Mouse (Mus musculus): ENCODE results near the gene Zfp566. TPM values are rescaled to one million over a fixed set of nuclear protein-coding genes. Genes with fewer than 3 reads are reported as not detected.
"Not testable (repeated sequence)": the region's sequence is repeated elsewhere in the genome, so short reads cannot be mapped to it uniquely, and the experiment has no call there.

Gene Zfp566
- polyA plus RNA-seq (2016; fragmentation: Nextera tagmentation; extraction: Ambion mirVana): 14.5 and 14.9 TPM in 2 replicates

DNA sequence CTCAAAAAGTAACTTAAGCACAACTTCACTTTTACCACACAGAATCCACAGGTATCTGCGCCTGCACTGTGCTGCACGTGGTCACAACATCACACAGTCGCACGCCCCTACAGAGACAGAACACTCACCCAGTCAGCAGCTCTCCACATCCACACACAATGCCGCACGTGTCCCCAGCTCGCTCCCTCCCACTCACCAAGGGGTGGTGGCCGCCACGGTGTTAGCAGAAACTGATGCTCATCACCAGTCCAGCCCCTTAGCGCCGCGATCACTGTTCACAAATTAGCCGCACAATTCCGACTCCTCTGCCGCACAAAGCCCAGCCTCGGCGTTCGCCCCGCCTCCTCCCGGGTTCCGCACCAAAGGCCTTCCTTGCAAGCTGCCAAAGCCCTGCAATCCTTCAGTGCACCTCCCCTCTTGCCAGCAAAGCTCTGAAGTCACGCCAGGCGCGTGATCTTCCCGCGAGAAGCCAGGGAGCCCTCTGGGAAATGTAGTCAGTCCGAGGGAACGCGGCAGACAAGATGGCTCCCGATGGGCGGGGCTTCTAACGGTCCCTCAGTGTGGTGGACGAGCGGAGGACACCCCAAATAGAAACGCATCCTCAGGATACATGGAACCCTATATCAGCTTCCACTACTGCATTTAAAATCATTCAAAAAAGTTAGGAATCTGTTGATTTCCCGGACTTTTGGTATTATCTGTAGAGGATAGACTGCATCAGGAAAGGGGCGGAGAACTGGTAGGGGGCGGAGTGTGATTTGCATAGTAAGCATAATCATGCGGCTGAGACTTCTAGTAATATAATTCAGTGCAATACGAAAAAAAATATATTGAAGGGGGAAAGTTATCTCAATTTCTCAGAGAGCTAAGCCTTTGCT, at the start of gene Zfp566, which contains the start of gene Gm26920:
Zfp566 (minus strand) TSS at position 436 of the 878 bp plus-strand sequence.
Gm26920 (minus strand) TSS at position 319 of the 878 bp plus-strand sequence.
- DNase-seq (ENCODE audit: low spot score): peak; percentile 98
- Histone ChIP-seq H3K36me3 (peaks cover 21% of the 10 kb centered on the region), H3K9me3 (peaks cover 5% of the 10 kb centered on the region; the same call in 1 of the 2 replicates), H3K4me1 (replicated peaks) (peaks cover 34% of the 10 kb centered on the region), H3K4me3 (peak within 1 kb of the TSS; percentile 66), H3K27ac (peak within 1 kb of the TSS; percentile 89), H3K27me3 (ENCODE audit: insufficient read depth, poor library complexity, severe bottlenecking) (no peaks in the 10 kb centered on the region)
- WGBS: under 1% methylated on average over 40 of the region's 40 CpGs

- WGBS: 91% methylated on average over 10 of the region's 10 CpGs
Measured at GRCm38 (mm10) chr7:30136826-30137225, 46.5 kb upstream of the Zfp566 start.

DNA sequence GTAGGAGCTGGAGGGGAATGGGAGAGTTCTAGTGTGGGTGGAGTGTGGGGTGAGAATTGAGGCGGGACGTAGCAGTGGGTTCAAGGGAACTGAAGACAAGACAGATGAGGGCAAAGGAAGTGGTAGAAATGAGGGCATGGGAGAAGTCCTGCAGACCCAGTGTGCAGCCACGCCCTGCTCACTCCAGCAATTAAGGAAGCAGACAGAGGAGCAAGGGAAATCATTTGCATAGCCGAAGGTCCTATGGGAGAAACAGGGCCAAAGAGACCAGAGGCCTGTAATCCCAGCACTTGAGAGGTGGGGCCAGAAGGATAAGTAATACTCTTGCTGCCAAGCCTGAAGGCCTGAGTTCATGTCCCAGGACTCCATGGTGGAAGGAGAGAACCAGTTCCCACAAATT, 42.1 kb upstream of the Zfp566 start:
- Histone ChIP-seq H3K36me3 (peaks cover 98% of the 10 kb centered on the region), H3K4me1 (replicated peaks) (no peaks in the 10 kb centered on the region), H3K4me3 (no peak overlapping the region), H3K9me3 (peaks cover 10% of the 10 kb centered on the region), H3K27me3 (ENCODE audit: insufficient read depth, poor library complexity, severe bottlenecking) (no peaks in the 10 kb centered on the region), H3K27ac (no peak overlapping the region)
- WGBS: 97% methylated on average over 4 of the region's 4 CpGs
- no peak for DNase-seq (ENCODE audit: low spot score)

More at GRCm38 (mm10) chr7:30136826-30137225, 46.5 kb upstream of the Zfp566 start:
- no peaks in the 10 kb centered on the region for H3K4me1 ChIP-seq (replicated peaks)
- H3K27me3 ChIP-seq (ENCODE audit: insufficient read depth, poor library complexity, severe bottlenecking): no peaks in the 10 kb centered on the region
- no peak overlapping the region for H3K4me3 ChIP-seq
- H3K9me3 ChIP-seq: peaks cover 15% of the 10 kb centered on the region
- H3K27ac ChIP-seq: no peak overlapping the region
- no peak for DNase-seq (ENCODE audit: low spot score)
- peaks cover 98% of the 10 kb centered on the region for H3K36me3 ChIP-seq

DNA sequence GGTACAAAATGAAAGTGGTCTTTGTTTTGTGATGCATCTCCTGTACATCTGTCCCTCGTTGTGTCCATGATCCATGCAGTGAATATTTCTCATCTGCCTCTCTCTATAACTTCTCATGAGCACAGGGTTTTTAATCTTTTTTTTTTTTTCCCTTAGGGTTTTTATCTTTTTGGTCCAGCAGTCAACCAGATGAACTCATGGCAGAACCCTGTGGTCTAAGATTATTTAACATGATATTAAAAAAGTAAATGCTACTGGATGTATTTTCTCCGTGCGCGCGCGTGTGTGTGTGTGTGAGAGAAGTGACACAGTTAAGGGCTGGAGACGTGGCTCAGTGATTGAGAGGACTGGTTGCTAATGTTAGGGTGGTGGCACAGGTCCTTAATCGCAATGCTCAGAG, 39.6 kb upstream of the Zfp566 start:
- Histone ChIP-seq H3K4me3 (no peak overlapping the region), H3K9me3 (peaks cover 10% of the 10 kb centered on the region), H3K27ac (no peak overlapping the region), H3K27me3 (ENCODE audit: insufficient read depth, poor library complexity, severe bottlenecking) (no peaks in the 10 kb centered on the region), H3K4me1 (replicated peaks) (no peaks in the 10 kb centered on the region), H3K36me3 (peaks cover 91% of the 10 kb centered on the region)
- no peak for DNase-seq (ENCODE audit: low spot score)
- 94% methylated on average over 8 of the region's 8 CpGs for WGBS

DNA sequence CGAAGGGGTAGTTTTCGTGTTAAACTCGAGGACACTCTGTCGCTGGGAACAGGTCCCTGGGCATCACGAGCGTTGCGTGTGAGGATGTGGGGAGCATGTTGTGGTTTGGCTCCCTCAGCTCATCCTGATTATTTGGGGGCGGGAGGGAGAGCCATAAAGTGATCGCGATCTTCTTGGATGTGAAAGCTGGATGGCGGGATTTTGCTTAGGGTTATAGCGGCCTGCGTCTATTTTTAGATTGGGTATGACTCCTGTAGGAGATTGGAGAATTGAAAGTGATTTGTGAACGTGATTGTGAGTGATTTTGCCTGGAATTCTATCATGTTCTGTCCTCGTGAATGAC, 31.8 kb upstream of the Zfp566 start:
- Histone ChIP-seq H3K4me1 (replicated peaks) (peaks cover 16% of the 10 kb centered on the region), H3K27me3 (ENCODE audit: insufficient read depth, poor library complexity, severe bottlenecking) (no peaks in the 10 kb centered on the region), H3K4me3 (peak overlapping the region; percentile 71), H3K9me3 (peaks cover 10% of the 10 kb centered on the region), H3K36me3 (peaks cover 16% of the 10 kb centered on the region), H3K27ac (peak overlapping the region; percentile 94)
- WGBS: 12% methylated on average over 15 of the region's 15 CpGs
- no peak for DNase-seq (ENCODE audit: low spot score)

DNA sequence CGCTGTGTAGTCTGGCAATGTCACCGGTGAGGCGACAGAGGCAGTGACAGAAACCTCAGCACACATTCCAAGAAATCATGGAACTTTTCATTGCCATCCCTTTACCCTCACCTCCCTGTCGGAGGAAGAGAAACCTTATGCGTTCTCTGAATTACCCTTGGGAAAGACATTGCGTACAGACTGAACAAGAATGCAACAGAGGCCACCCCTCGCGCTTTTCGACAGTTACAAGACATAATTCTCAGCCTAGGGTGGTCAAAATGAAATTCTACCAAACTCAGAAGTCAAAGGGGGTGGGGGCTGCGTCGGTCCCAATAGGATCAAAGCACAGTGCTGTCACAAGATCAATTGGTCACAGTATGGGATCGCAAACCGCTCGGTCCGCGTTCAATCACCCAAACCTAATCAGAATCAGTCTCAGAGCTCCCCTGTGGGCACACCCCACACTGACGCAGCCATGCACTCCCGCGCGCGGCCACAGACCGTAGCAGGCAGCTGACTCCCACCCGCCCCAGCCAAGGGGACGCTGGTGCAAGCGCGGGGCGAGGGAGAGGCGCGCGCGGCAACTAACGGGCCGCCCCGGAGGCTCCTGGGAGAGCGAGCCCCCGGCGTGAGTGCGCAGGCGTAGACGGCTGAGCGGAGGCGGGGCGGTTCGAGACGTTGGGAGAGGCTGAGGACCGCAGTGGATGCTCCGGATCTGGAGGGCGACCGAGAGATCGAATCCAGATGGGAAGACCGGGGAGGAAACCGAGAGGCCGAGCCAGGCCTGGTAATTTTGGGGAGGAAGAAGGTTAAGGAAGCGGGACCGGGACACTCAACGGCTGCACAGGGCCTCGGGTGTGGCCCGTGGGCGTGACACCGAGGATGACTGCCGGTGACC, 31.2 kb upstream of the Zfp566 start, which contains the start of gene Zfp382:
Zfp382 (plus strand) TSS at position 635 of the 880 bp plus-strand sequence.
- Histone ChIP-seq H3K9me3 (peaks cover 11% of the 10 kb centered on the region), H3K4me1 (replicated peaks) (peaks cover 16% of the 10 kb centered on the region), H3K36me3 (peaks cover 10% of the 10 kb centered on the region), H3K4me3 (peak within 1 kb of the TSS; percentile 71), H3K27me3 (ENCODE audit: insufficient read depth, poor library complexity, severe bottlenecking) (no peaks in the 10 kb centered on the region), H3K27ac (peak within 1 kb of the TSS; percentile 94)
- peak; percentile 92 for DNase-seq (ENCODE audit: low spot score)
- under 1% methylated on average over 61 of the region's 61 CpGs for WGBS

- 0 out of 2 replicates have a peak, but pooled peaks cover 12% of the 10 kb centered on the region for H3K36me3 ChIP-seq
- not testable (repeated sequence) for DNase-seq (ENCODE audit: low spot score); H3K27me3 ChIP-seq (ENCODE audit: insufficient read depth, poor library complexity, severe bottlenecking); H3K4me3 ChIP-seq; H3K27ac ChIP-seq
- 95% methylated on average over 12 of the region's 12 CpGs for WGBS
- H3K9me3 ChIP-seq: peaks cover 41% of the 10 kb centered on the region
- H3K4me1 ChIP-seq (replicated peaks): peaks cover 14% of the 10 kb centered on the region
Measured at GRCm38 (mm10) chr7:30117935-30118334, 27.6 kb upstream of the Zfp566 start.

- DNase-seq (ENCODE audit: low spot score): no peak
- Histone ChIP-seq H3K9me3 (peaks cover 43% of the 10 kb centered on the region), H3K4me1 (replicated peaks) (no peaks in the 10 kb centered on the region; the same call in 1 of the 2 replicates), H3K36me3 (0 out of 2 replicates have a peak, but pooled peaks cover 12% of the 10 kb centered on the region), H3K4me3 (no peak overlapping the region), H3K27me3 (ENCODE audit: insufficient read depth, poor library complexity, severe bottlenecking) (no peaks in the 10 kb centered on the region), H3K27ac (no peak overlapping the region)
- WGBS: 93% methylated on average over 5 of the region's 5 CpGs
Measured at GRCm38 (mm10) chr7:30116076-30116475, 25.7 kb upstream of the Zfp566 start.

DNA sequence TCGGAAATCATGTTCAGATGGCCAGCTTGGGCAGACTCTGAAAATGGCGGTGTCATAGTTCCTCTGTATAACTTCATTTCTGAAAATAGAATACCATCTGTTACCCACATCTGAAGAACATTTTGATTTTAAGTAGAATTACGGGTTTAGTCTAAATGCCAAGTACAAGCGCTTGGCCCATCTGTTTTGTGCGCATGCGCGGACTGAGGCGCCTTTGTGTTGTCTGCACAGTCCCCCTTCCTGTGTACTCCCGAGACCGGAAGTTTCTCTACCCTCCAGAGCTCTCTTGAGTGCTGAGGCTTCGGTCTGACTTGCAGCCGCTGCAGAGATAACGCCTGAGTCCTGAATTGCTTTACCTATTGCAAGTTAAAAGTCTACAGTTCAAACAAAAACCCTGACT, 9.0 kb upstream of the Zfp566 start:
- H3K27me3 ChIP-seq (ENCODE audit: insufficient read depth, poor library complexity, severe bottlenecking): no peaks in the 10 kb centered on the region
- H3K4me1 ChIP-seq (replicated peaks): peaks cover 15% of the 10 kb centered on the region
- 97% methylated on average over 13 of the region's 13 CpGs for WGBS
- peaks cover 39% of the 10 kb centered on the region for H3K9me3 ChIP-seq
- no peak for DNase-seq (ENCODE audit: low spot score)
- no peak overlapping the region for H3K4me3 ChIP-seq
- H3K36me3 ChIP-seq: peaks cover 74% of the 10 kb centered on the region
- no peak overlapping the region for H3K27ac ChIP-seq

DNA sequence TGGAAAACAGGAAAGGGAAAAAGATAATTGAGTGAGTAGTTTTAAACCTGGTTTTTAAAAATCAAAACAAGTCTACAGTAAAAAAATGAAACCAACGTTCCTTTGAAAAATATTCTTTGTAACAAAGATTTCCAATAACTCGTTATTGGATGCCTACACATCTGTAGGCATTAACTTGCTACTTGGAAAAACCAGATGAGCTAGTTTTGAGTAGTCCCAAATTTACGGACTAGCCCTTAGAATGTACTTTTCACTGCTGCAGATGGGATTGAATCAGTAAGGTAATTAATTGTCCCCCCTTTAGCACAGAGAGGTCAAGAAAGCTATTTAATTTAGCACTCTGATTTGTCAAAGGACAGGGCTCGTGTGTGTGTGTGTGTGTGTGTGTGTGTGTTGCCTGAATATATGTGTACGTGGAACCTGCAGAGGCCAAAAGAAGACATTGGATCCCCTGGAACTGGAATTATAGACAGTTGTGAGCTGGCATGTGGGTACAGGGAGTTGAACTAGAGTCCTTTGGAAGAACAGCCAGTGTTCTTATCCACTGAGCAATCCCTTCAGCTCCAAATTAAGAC, 5.3 kb upstream of the Zfp566 start:
- H3K9me3 ChIP-seq: 0 out of 2 replicates have a peak, but pooled peaks cover 11% of the 10 kb centered on the region
- DNase-seq (ENCODE audit: low spot score): peak; percentile 12
- 21% methylated on average over 5 of the region's 5 CpGs for WGBS

DNA sequence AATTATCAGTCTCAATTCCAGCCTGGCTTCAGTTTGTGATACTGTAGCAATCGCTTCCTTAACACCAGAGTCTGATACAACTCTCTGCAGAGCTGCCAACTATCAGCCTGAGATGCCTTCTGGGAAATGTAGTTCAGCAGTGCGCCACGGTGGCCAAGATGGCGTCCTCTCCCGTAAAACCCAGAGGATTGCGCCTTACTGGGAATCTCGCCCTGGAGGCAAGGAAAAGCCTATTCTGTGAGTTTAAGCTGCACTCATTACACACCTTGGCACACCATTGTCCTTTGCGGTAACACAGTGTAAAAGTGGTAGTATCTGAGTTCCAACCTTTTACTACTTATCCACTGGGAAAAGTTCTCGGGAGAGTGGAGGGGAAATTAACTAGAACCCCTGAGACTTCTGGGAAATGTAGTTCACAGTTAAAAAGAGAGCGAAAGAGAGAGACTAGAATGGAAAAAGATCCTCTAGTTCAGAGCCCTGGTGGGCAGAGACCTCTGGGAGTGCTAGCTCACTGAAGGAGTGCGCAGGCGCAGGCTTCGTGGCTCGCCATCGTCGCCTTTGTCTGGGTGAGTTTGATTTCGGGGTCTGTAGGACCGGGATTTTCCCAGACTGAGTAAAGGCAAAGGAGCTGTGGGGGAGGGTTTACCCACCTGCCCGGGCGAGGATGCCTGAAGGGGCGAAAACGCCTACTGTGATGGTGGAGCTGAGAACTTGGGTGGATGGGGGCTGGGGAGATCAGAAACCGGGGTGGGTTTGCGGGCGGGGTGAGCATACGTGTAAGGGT, 4.5 kb upstream of the Zfp566 start, which contains the start of gene Zfp260:
Zfp260 (plus strand) TSS at position 132 of the 784 bp plus-strand sequence.
- Histone ChIP-seq H3K9me3 (0 out of 2 replicates have a peak, but pooled peaks cover 6% of the 10 kb centered on the region), H3K27me3 (ENCODE audit: insufficient read depth, poor library complexity, severe bottlenecking) (no peaks in the 10 kb centered on the region), H3K27ac (peak within 1 kb of the TSS; percentile 98), H3K4me1 (replicated peaks) (peaks cover 22% of the 10 kb centered on the region), H3K36me3 (peaks cover 29% of the 10 kb centered on the region), H3K4me3 (peak within 1 kb of the TSS; percentile 75)
- peak; percentile 95 for DNase-seq (ENCODE audit: low spot score)
- under 1% methylated on average over 26 of the region's 26 CpGs for WGBS

More for the DNA sequence above, 5.3 kb upstream of the Zfp566 start:
- Histone ChIP-seq H3K36me3 (peaks cover 37% of the 10 kb centered on the region), H3K27ac (peak overlapping the region; percentile 98), H3K27me3 (ENCODE audit: insufficient read depth, poor library complexity, severe bottlenecking) (no peaks in the 10 kb centered on the region), H3K4me3 (peak overlapping the region; percentile 75), H3K4me1 (replicated peaks) (peaks cover 22% of the 10 kb centered on the region)
